Mouse (Mus musculus) ovary, postnatal 14 days (tissue): ENCODE data around the gene Nat9.
A peak's percentile ranks its signal among the peaks of the same experiment; 100 is the strongest.

ENCODE experiments used
- DNase-seq: peaks from one replicate; pipeline ENCODE4 v3.0.0; 2022; ENCODE audit warnings: low spot score

Gene Nat9

DNA sequence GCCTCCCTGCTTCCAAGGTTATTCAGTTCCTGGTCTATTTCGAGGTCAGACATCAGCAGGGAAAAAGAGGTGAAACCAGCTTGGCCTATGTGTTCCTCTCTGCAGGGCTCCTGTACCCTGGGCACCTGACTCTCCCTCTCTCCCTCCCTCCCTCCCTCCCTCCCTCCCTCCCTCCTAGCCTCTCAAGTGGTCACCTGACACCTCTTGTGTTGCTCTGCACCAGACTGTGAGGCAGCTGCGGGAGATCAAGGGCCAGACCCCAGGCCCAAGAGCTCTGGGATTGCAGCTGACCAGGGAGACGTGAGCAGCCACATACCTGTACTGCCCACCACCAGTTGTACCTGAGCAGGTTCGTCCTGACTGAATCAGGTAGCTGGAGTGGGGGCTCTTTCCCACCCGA is 27.5 kb upstream of the Nat9 start:
- DNase-seq = no peak

DNA sequence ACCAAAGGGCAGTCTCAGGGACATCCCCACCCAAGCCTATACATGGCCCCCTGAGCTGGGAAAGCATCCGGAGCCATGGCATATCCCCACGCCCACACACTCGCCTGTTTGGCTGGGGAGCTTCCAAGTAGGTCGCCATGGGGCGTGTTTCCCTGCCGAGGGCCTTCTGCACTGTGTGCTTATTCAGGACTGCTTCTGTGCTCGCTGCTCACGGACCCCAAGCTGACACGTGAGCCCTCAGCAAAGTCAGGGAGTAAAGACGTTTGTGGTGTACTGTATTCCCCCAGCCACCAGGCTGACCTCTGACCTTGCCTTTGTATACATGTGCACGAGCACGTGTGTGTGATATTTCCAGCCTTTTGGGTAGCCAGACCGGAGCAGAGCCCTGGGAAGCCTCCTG is 24.5 kb upstream of the Nat9 start:
- DNase-seq = no peak

- no peak for DNase-seq
Observed at GRCm38 (mm10) chr11:115209958-115210357, 22.3 kb upstream of the Nat9 start.

- no peak for DNase-seq
Observed at GRCm38 (mm10) chr11:115208776-115209732, 21.4 kb upstream of the Nat9 start.

GRCm38 (mm10) chr11:115208126-115208525 is 20.5 kb upstream of the Nat9 start:
- DNase-seq = no peak

GRCm38 (mm10) chr11:115202756-115203155 is 15.1 kb upstream of the Nat9 start:
- no peak for DNase-seq

GRCm38 (mm10) chr11:115202316-115202715 is 14.7 kb upstream of the Nat9 start:
- peak; percentile 69 for DNase-seq

DNA sequence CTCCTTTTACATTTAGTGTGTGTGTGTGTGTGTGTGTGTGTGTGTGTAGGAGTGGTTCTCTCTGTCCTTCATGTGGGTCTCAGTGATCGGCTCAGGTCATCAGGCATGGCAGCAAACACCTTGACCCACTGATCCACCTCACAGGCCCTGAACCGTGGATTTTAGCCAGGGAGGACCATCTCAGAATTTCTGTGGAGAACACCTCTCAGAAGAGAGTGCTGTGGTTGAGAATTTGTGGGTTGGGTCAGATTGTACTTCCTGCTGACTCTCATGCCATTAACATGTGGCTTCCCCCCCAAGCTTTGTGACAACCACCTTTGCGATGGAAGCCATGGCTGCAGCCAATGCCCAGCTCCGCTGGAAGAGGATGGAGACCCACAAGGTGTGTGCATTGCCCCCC is 12.9 kb upstream of the Nat9 start:
- DNase-seq = no peak

DNA sequence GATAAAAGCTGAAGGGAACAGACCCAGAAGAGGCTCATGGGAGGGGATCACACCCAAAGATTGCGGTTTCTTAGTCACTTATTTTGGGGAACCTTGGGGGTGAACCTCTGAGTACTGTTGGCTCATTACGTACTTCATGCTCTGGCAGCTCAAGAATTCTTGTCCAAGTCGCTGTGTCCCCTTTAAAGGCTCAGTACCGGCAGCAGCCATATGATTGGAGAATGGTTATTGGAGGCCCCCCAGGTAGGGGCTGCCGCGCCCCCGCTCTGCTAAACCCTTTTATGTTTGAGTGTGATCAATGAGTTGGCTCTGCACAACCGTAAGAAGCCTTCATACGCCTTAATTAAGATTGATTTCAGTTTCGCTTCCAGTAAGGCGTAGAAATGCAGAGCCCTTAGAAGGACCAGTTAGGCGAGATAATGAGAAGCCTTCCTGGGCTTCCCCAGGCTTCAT is 11.3 kb upstream of the Nat9 start:
- no peak for DNase-seq

GRCm38 (mm10) chr11:115197558-115197957 is 9.9 kb upstream of the Nat9 start:
- DNase-seq = no peak

- DNase-seq = no peak
Observed at GRCm38 (mm10) chr11:115195933-115196332, 8.3 kb upstream of the Nat9 start.

DNA sequence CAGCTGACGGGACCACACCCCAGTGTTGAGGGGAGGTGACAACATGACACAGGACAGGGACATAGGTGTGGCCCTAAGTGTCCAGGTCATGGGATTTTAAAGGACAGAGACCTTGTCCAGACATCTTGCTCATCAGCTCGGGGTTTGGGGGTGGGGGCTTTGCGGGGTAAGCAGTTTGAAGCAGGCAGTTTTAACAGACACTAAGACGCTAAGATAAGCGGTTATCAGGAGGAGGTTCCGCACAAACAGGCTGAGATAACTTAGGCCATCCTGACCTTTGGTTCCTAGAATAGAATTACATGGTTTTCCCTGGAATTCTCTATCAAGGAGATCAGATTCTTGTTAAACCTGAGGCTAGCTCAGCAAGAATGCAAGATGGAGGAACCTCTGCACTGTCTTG is 7.0 kb upstream of the Nat9 start:
- DNase-seq = no peak

DNA sequence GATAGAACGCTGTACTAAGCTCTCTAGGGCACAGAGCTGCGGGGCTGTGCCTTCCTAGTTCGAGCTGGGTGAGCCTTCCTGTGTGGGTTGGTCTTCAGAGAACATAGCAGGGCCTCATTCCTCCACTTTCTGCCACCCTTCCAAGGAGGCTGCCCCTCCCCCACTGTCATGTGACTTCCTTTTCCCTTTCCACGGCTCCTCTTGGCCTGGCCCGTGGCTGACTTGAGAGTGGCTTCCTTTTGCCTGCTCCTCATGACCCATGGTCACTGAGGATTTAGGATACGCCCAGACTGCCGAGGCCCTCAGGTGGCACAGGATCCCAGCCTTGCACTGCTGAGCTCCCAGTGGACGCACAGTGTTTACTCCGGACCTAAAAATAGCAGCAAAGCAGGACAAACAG is 4.5 kb upstream of the Nat9 start:
- no peak for DNase-seq

- no peak for DNase-seq
Observed at GRCm38 (mm10) chr11:115189304-115189703, 1.6 kb upstream of the Nat9 start.

DNA sequence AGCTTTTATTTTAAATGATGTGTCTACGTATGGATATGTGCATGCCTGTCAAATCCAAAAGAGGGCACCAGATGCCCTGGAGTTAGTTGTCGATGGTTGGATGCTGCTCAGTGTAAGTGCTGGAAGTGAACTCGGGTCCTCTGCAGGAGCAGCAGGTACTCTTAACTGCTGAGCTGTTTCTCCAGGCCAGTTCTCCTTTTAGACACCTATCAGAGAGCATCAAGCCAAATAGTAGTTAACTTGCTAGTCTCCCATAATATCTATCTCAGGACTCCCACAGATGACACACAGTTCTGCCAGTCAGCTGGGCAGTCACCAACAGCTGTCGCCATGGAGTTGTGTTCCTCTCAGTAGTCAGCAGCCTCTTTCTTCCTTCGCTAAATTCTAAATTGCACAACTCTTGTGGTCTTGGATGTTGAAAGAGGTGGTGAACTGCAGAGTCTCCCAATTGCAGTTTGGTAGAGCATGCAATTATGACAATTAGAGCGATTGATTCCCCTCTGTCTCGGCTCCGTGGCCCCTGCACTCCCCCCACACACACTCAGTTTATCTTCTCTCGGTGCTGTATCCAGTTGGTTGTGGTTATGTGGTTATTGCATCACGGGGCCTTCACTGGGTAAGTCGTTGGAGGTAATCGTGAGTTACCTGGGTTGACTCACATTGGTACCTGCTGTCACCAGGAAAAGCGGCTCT is 1.0 kb upstream of the Nat9 start:
- no peak for DNase-seq

- peak; percentile 98 for DNase-seq
Observed at GRCm38 (mm10) chr11:115187224-115187639, 427 bp downstream of the Nat9 start, which contains the start of gene Tmem104. Gene Tmem104, plus strand, starts transcription at chr11:115187487.

DNA sequence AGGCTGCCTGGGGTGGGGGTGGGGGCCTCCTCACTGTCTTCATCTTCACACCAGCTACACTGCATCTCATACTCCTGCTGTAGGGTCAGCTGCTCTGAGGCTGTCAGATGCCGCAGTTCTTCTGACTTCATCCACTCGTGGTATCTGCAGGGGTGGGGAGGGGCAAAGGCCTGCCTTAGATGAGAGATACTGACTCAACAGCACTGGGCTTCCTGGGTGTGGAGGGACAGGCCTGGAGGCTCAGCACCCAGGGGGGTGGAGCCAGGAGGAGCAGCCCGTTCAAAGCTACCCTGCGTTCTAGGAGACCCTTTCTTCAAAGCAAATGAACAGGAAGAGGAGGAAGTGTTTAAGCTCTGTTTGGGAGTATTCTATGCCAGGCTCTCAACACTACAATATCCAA is 2.7 kb downstream of the Nat9 start:
- no peak for DNase-seq

GRCm38 (mm10) chr11:115181913-115182638 is 5.6 kb downstream of the Nat9 start:
- peak; percentile 88 for DNase-seq

DNA sequence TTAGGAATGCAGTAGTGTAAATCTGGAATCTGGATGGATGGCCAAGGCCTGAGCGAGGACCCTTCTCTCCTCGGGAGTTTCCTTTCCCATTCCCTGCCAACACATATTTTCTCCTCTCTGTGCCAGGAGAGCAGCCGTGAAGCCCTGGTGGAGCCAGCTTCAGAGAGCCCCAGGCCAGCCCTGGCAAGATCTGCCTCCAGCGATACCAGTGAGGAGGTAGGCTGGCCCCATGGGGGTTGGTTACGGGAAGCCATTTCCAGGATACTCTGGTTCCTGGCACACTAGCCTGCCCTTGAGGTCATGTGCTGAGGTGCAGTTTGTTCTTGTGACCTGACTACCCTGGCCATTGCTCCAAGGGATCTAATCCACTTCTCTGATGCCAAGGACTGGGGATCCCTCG is 7.8 kb downstream of the Nat9 start:
- DNase-seq = no peak

DNA sequence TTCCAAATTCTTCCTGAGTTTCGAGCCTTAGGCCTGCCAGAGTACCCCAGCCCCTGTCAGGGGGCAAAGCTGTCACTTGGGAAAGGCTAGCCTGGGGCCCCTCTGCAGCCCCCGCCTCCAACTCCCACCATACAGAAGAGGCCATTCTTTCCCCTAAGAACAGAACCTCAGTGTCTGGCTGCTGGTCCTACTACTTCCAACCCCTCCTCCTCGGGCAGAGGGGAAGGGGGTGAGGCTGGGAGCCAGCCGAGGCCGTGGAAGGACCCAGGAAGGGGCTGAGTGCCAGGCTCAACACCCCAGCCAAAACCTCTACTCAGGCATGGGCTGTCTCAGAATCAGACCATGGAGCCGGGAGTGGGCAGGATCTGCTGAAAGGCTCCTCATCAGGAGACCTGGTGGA is 8.5 kb downstream of the Nat9 start:
- no peak for DNase-seq

DNA sequence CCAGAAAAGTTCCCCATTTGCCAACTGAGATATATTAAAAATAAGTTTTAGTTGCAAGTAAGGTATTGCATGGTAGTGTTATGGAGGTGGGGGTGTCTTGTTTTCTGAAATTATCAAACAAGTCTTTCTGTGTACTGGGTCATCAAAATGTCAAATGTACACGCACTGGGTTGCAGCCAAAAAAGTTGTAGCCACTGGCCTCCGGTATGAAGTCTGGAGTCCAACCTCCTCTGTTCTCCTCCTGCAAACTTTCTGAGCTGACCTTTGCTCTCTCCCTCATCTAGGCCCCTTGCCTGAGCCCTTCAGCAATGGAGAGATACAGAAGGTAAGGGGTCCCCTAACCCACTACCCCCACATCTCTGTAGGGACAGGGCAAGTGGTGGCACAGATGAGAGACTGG is 8.9 kb downstream of the Nat9 start:
- DNase-seq = no peak

DNA sequence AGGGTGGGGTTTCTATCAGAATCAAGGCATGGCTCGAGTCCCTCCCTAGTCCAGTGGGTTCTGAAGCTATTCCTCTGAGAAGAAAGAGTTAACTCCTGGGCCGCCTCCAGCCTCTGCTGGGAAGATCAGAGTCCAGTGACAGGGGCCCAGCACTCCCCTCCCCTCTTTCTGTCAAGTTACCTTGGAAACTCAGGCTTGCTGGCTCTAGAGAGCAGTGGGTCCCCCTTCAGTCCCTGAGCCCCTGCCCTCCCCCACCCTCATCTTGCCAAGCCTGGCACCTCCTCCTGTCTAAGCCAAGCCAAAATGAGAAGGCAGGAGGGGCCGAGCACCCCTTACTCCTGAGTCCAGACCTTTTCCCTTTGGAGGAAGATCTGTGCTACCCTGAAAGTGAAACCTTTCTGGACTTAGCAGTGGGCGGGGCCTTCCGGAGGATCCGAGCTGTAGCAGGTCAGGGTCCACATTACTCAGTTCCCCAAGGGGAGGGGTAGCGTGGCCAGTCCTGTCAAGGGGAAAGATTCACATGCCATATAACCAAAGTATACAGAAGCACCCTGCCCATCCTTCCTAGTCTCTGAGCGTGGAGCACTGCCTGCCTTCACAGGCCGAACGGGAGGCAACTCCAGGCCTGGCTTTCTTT is 10.0 kb downstream of the Nat9 start:
- DNase-seq = no peak
